Mouse (Mus musculus) heart, postnatal 36 days (tissue): Measurements from ENCODE around the gene Hoxb9. TPM values are rescaled to one million over a fixed set of nuclear protein-coding genes. Genes with fewer than 3 reads are reported as not detected.

Experiments
- DNase-seq, 2 experiments: peaks; one replicate each; pipeline ENCODE4 v3.0.0; 2021 to 2022
- intact Hi-C: fragments of 180-260 bp; cut with DNase I; formaldehyde crosslinking; loops from one replicate; pipeline ENCODE4 v1.15.1; 2025
- total RNA-seq, 2 experiments: library from RNA; stranded (reverse); gene quantifications; 2 replicates each; pipeline ENCODE4 v1.2.3; 2021

Gene Hoxb9
- total RNA-seq, 2 experiments from 2014 or later = not detected

GRCm38 (mm10) chr11:96297428-96297827, 26.2 kb downstream of the Hoxb9 start:
- no peak for DNase-seq
- intact Hi-C loops = no loop called here

- intact Hi-C loops = no loop called here
- no peak for DNase-seq
Observed at GRCm38 (mm10) chr11:96297968-96298635, 26.8 kb downstream of the Hoxb9 start.

- DNase-seq = no peak
- intact Hi-C loops = no loop called here
Observed at GRCm38 (mm10) chr11:96298895-96299667, 27.8 kb downstream of the Hoxb9 start.

GRCm38 (mm10) chr11:96299781-96300180, 28.5 kb downstream of the Hoxb9 start:
- DNase-seq = no peak

GRCm38 (mm10) chr11:96300354-96301063, 29.3 kb downstream of the Hoxb9 start:
- DNase-seq = no peak
- intact Hi-C loops = no loop called here

More at GRCm38 (mm10) chr11:96299781-96300180, 28.5 kb downstream of the Hoxb9 start:
- intact Hi-C loops = no loop called here

- intact Hi-C loops = no loop called here
- no peak for DNase-seq
Observed at GRCm38 (mm10) chr11:96301064-96301431, 29.8 kb downstream of the Hoxb9 start.

GRCm38 (mm10) chr11:96301837-96302236, 30.6 kb downstream of the Hoxb9 start:
- intact Hi-C loops = loop anchor here (2.0 kb wide), 1 partner anchor 235 kb away; no protein-coding TSS in a partner anchor
- DNase-seq = no peak

GRCm38 (mm10) chr11:96302381-96303150, 31.3 kb downstream of the Hoxb9 start:
- DNase-seq = no peak
- intact Hi-C loops = loop anchor here (1.0 to 2.0 kb wide), 3 partner anchors 105 to 234 kb away; no protein-coding TSS in a partner anchor

GRCm38 (mm10) chr11:96303151-96304099, 32.2 kb downstream of the Hoxb9 start, which contains the start of gene Hoxb5:
TSS of gene Hoxb5 (plus strand) at chr11:96303336.
- DNase-seq = peak; percentile 66 to 74
- intact Hi-C loops = loop anchor here (1.0 to 2.0 kb wide), 3 partner anchors 104 to 233 kb away; no protein-coding TSS in a partner anchor

- DNase-seq = no peak
- intact Hi-C loops = no loop called here
Observed at GRCm38 (mm10) chr11:96304381-96305195, 33.3 kb downstream of the Hoxb9 start.

- intact Hi-C loops = no loop called here
- no peak for DNase-seq
Observed at GRCm38 (mm10) chr11:96305505-96306182, 34.4 kb downstream of the Hoxb9 start.

GRCm38 (mm10) chr11:96306183-96306907, 35.1 kb downstream of the Hoxb9 start:
- intact Hi-C loops = no loop called here
- no peak for DNase-seq

- intact Hi-C loops = no loop called here
Observed at GRCm38 (mm10) chr11:96306908-96307269, 35.6 kb downstream of the Hoxb9 start.

GRCm38 (mm10) chr11:96308763-96309162, 37.5 kb downstream of the Hoxb9 start:
- intact Hi-C loops = no loop called here
- DNase-seq = no peak

More at GRCm38 (mm10) chr11:96306908-96307269, 35.6 kb downstream of the Hoxb9 start:
- no peak for DNase-seq

- no peak for DNase-seq
- intact Hi-C loops = no loop called here
Observed at GRCm38 (mm10) chr11:96309288-96309687, 38.0 kb downstream of the Hoxb9 start.

- intact Hi-C loops = loop anchor here (2.0 kb wide), 1 partner anchor 96 kb away; no protein-coding TSS in a partner anchor
- no peak for DNase-seq
Observed at GRCm38 (mm10) chr11:96310183-96310938, 39.1 kb downstream of the Hoxb9 start.
